Mouse (Mus musculus): ENCODE results near the gene H3f3b. TPM values are rescaled to one million over a fixed set of nuclear protein-coding genes. Genes with fewer than 3 reads are reported as not detected.
"Not testable (repeated sequence)": the region's sequence is repeated elsewhere in the genome, so short reads cannot be mapped to it uniquely, and the experiment has no call there.

The H3f3b gene
- total and polyA plus RNA-seq, 2 experiments from 2014 or later = 627 to 2,179 TPM

GRCm38 (mm10) chr11:116028177-116028865 lies 559 bp upstream of the H3f3b start:
- Histone ChIP-seq H3K4me3 (ENCODE audit: low read length) (no peak overlapping the region), H3K9me3 (ENCODE audit: low read length) (no peaks in the 10 kb centered on the region), H3K4me1 (ENCODE audit: insufficient read depth, low read length) (peaks cover 8% of the 10 kb centered on the region), H3K27me3 (ENCODE audit: insufficient read depth, low read length) (no peaks in the 10 kb centered on the region), H3K27ac (no peak overlapping the region), H3K4me2 (ENCODE audit: low read depth, low read length) (no peak overlapping the region), H3K36me3 (ENCODE audit: insufficient read depth, low read length) (no peaks in the 10 kb centered on the region), H3K9ac (replicated peaks; ENCODE audit: low read length) (no peak overlapping the region)
- no peak for TF ChIP-seq CTCF (IDR thresholded peaks at IDR 0.05; ENCODE audit: low read depth)
- ATAC-seq (no peak), DNase-seq (ENCODE audit: low spot score) (no peak)
- 83% methylated on average over 9 of the region's 9 CpGs for whole genome bisulfite sequencing

- H3K9me3 ChIP-seq (ENCODE audit: low read length) = no peaks in the 10 kb centered on the region
- peaks cover 9% of the 10 kb centered on the region for H3K36me3 ChIP-seq (ENCODE audit: insufficient read depth, low read length)
- H3K27ac ChIP-seq = peak overlapping the region; percentile 71
- H3K27me3 ChIP-seq (ENCODE audit: insufficient read depth, low read length) = no peaks in the 10 kb centered on the region
- ATAC-seq = no peak
- H3K4me2 ChIP-seq (ENCODE audit: low read depth, low read length) = no peak overlapping the region
- H3K4me1 ChIP-seq (ENCODE audit: insufficient read depth, low read length) = peaks cover 10% of the 10 kb centered on the region; the same call in 1 of the 2 replicates
- no peak overlapping the region for H3K4me3 ChIP-seq (ENCODE audit: low read length)
- 84% methylated on average over 3 of the region's 3 CpGs for WGBS
- no peak for DNase-seq (ENCODE audit: low spot score)
- TF ChIP-seq CTCF (IDR thresholded peaks at IDR 0.05; ENCODE audit: low read depth) = no peak
- H3K9ac ChIP-seq (replicated peaks; ENCODE audit: low read length) = no peak overlapping the region
Measured at GRCm38 (mm10) chr11:116025056-116025845, 2.5 kb downstream of the H3f3b start.

DNA sequence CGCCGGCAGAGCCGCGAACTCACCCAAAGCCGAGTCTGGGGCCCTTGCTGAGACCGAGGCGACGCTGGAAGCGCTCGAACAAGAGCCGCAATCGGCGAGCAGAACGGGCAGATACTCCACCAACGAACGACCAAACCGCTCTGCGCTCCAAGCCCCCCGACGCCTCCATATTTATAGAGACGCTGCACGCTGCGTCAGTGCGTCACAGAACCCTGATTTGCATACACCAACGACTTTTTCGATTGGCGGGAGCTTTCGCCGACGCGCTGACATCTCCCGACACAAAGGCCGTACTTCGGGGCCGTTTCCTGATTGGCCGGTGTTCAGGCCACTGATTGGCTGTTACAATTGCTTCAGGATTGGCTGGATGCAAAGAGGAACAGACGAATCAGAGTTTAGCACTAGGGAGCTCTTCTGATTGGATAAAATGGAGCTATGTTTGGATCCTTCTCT lies 3.4 kb downstream of the H3f3b start:
- H3K4me2 ChIP-seq (ENCODE audit: low read depth, low read length) = no peak overlapping the region; the same call in 1 of the 2 replicates
- DNase-seq (ENCODE audit: low spot score) = peak; percentile 99
- ATAC-seq = peak; percentile 96
- peaks cover 9% of the 10 kb centered on the region; the same call in 1 of the 2 replicates for H3K4me1 ChIP-seq (ENCODE audit: insufficient read depth, low read length)
- TF ChIP-seq CTCF (IDR thresholded peaks at IDR 0.05; ENCODE audit: low read depth) = no peak
- under 1% methylated on average over 37 of the region's 37 CpGs for WGBS
- H3K27me3 ChIP-seq (ENCODE audit: insufficient read depth, low read length) = no peaks in the 10 kb centered on the region
- H3K4me3 ChIP-seq (ENCODE audit: low read length) = peak overlapping the region; percentile 72
- H3K36me3 ChIP-seq (ENCODE audit: insufficient read depth, low read length) = peaks cover 9% of the 10 kb centered on the region
- H3K9ac ChIP-seq (replicated peaks; ENCODE audit: low read length) = peak overlapping the region; percentile 99
- H3K27ac ChIP-seq = peak overlapping the region; percentile 99
- no peaks in the 10 kb centered on the region for H3K9me3 ChIP-seq (ENCODE audit: low read length)

- H3K9ac ChIP-seq (replicated peaks; ENCODE audit: low read length) = peak overlapping the region; percentile 99
- no peaks in the 10 kb centered on the region for H3K9me3 ChIP-seq (ENCODE audit: low read length)
- 0 out of 2 replicates have a peak, but pooled peaks cover 7% of the 10 kb centered on the region for H3K4me1 ChIP-seq (ENCODE audit: insufficient read depth, low read length)
- DNase-seq (ENCODE audit: low spot score) = peak; percentile 83
- H3K36me3 ChIP-seq (ENCODE audit: insufficient read depth, low read length) = peaks cover 9% of the 10 kb centered on the region
- TF ChIP-seq CTCF (IDR thresholded peaks at IDR 0.05; ENCODE audit: low read depth) = peak; percentile 80
- peak; percentile 53 for ATAC-seq
- H3K4me2 ChIP-seq (ENCODE audit: low read depth, low read length) = peak overlapping the region; percentile 42
- H3K27ac ChIP-seq = peak overlapping the region; percentile 99
- H3K4me3 ChIP-seq (ENCODE audit: low read length) = peak overlapping the region; percentile 72
- under 1% methylated on average over 52 of the region's 57 CpGs for WGBS
- no peaks in the 10 kb centered on the region for H3K27me3 ChIP-seq (ENCODE audit: insufficient read depth, low read length)
Measured at GRCm38 (mm10) chr11:116023771-116024355, 3.9 kb downstream of the H3f3b start.

DNA sequence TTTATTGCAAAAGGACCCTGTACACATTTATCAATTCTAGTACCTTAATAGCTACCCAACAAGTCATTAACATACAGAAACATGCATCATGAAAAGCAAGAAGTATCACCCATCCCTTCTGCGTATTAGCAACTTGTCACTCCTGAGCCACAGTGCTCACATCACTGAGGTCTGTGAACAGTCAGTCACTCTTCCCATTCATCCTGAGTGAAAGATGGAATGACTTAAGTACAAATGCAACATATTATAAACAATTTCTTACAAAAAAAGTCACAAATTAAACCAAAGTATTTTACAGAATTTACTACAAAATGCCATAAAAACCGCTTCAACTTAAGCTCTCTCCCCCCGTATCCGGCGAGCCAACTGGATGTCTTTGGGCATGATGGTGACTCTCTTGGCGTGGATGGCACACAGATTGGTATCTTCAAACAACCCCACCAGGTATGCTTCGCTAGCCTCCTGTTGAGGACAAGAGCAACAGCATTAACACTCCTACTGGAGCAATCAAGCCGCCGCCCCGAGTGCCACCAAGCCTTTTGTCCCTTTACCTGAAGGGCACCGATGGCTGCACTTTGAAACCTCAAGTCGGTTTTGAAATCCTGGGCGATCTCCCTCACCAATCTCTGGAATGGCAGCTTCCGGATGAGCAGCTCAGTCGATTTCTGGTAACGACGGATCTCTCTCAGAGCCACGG lies 4.5 kb downstream of the H3f3b start:
- H3K36me3 ChIP-seq (ENCODE audit: insufficient read depth, low read length); DNase-seq (ENCODE audit: low spot score); H3K27me3 ChIP-seq (ENCODE audit: insufficient read depth, low read length); H3K9me3 ChIP-seq (ENCODE audit: low read length); ATAC-seq; H3K4me1 ChIP-seq (ENCODE audit: insufficient read depth, low read length): not testable (repeated sequence)
- Histone ChIP-seq H3K4me2 (ENCODE audit: low read depth, low read length) (peak overlapping the region; percentile 79), H3K27ac (peak overlapping the region; percentile 99), H3K9ac (replicated peaks; ENCODE audit: low read length) (peak overlapping the region; percentile 99), H3K4me3 (ENCODE audit: low read length) (peak overlapping the region; percentile 72)
- WGBS = 2% methylated on average over 18 of the region's 18 CpGs

DNA sequence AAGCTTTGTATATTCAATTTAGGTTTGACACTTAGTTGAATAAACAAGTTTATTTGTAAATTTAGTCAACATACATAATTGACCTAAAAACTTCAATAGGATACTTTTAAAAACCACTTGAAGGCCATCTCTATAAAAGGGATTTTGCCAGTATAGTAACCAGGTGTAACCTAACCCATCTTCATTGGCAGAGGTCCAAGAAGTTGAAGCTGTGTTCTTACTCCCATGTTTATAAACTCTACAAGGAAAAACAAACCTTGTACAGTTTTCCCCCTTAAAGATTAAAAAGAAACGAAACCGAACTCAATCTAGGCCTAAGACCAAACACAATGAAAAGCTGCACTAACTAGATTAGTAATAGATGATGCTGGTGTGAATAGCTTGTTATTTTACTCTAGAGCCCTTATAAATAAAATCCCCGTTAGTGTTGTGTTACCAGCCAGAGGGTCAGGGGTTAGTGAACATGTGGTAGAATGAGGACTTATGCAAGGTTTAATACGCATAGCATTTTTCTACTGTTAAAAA lies 5.4 kb downstream of the H3f3b start:
- ATAC-seq (no peak), DNase-seq (ENCODE audit: low spot score) (no peak)
- Histone ChIP-seq H3K4me3 (ENCODE audit: low read length) (peak overlapping the region; percentile 49), H3K9me3 (ENCODE audit: low read length) (no peaks in the 10 kb centered on the region), H3K27me3 (ENCODE audit: insufficient read depth, low read length) (no peaks in the 10 kb centered on the region), H3K4me1 (ENCODE audit: insufficient read depth, low read length) (0 out of 2 replicates have a peak, but pooled peaks cover 7% of the 10 kb centered on the region), H3K36me3 (ENCODE audit: insufficient read depth, low read length) (peaks cover 9% of the 10 kb centered on the region), H3K27ac (no peak overlapping the region), H3K4me2 (ENCODE audit: low read depth, low read length) (peak overlapping the region; percentile 79), H3K9ac (replicated peaks; ENCODE audit: low read length) (peak overlapping the region; percentile 37; the same call in 1 of the 2 replicates)
- TF ChIP-seq CTCF (IDR thresholded peaks at IDR 0.05; ENCODE audit: low read depth) = no peak
- WGBS = 49% methylated on average over 4 of the region's 4 CpGs
